Mouse (Mus musculus): Measurements from ENCODE around the gene Notch2. TPM values are rescaled to one million over a fixed set of nuclear protein-coding genes. Genes with fewer than 3 reads are reported as not detected.

Gene Notch2
- polyA plus RNA-seq, 1 experiment: 24.9 TPM

DNA sequence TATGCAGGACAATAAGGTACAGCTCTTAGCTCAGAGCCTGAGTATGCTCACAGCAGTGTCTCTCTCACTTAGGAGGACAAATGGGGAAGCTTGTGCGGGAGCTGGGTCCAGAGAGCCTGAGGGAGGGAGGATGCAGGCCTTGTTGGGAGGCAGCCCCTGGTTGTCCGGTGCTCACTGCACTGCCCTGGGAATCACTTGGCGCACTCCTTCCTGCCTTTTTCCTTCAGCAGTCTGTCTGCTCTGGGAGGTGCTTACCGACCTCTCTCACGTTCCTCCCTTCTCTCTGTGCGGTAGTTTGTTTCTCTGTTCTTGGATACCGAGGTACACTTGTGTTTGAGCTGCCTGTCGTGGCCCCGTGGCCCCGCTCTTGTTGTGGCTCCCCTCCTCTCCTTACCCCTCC is 131.9 kb downstream of the Notch2 start:
- H3K27ac ChIP-seq (ENCODE audit: control insufficient read depth, insufficient read depth, low read length): no peak overlapping the region
- no peak for DNase-seq
- no peaks in the 10 kb centered on the region for H3K4me1 ChIP-seq (replicated peaks; ENCODE audit: control insufficient read depth, insufficient read depth, low read length)
- TF ChIP-seq CTCF (IDR thresholded peaks at IDR 0.05; ENCODE audit: borderline replicate concordance, control insufficient read depth, extremely low read depth, insufficient read depth, low read length, poor library complexity) (no peak), POLR2A (IDR thresholded peaks at IDR 0.05; ENCODE audit: control insufficient read depth, extremely low read depth, insufficient read depth, low read length, poor library complexity) (no peak)
- 93% methylated on average over 10 of the region's 10 CpGs for WGBS
- peaks cover 59% of the 10 kb centered on the region for H3K36me3 ChIP-seq (ENCODE audit: control insufficient read depth, insufficient read depth, low read length)
- H3K27me3 ChIP-seq (ENCODE audit: control insufficient read depth, insufficient read depth, low read length): no peaks in the 10 kb centered on the region
- H3K4me3 ChIP-seq (ENCODE audit: control insufficient read depth, insufficient read depth, low read length): no peak overlapping the region

DNA sequence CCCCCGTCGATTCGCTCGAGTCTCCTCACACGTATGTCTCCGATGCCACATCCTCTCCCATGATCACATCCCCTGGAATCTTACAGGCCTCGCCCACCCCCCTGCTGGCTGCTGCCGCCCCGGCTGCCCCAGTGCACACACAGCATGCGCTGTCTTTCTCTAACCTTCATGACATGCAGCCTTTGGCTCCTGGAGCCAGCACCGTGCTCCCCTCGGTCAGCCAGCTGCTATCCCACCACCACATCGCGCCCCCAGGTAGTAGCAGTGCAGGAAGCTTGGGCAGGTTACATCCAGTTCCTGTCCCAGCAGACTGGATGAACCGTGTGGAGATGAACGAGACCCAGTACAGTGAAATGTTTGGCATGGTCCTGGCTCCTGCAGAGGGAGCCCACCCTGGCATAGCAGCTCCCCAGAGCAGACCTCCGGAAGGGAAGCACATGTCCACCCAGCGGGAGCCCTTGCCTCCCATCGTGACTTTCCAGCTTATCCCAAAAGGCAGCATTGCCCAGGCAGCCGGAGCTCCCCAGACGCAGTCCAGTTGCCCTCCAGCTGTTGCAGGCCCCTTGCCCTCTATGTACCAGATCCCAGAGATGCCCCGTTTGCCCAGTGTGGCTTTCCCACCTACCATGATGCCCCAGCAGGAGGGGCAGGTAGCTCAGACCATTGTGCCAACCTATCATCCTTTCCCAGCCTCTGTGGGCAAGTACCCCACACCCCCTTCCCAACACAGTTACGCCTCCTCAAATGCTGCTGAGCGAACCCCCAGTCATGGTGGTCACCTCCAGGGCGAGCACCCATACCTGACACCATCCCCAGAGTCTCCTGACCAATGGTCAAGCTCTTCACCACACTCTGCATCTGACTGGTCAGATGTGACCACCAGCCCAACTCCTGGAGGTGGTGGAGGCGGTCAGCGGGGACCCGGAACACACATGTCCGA is 133.4 kb downstream of the Notch2 start:
- TF ChIP-seq CTCF (IDR thresholded peaks at IDR 0.05; ENCODE audit: borderline replicate concordance, control insufficient read depth, extremely low read depth, insufficient read depth, low read length, poor library complexity) (no peak), POLR2A (IDR thresholded peaks at IDR 0.05; ENCODE audit: control insufficient read depth, extremely low read depth, insufficient read depth, low read length, poor library complexity) (no peak)
- Histone ChIP-seq H3K4me3 (ENCODE audit: control insufficient read depth, insufficient read depth, low read length) (no peak overlapping the region), H3K27ac (ENCODE audit: control insufficient read depth, insufficient read depth, low read length) (no peak overlapping the region), H3K36me3 (ENCODE audit: control insufficient read depth, insufficient read depth, low read length) (peaks cover 56% of the 10 kb centered on the region), H3K27me3 (ENCODE audit: control insufficient read depth, insufficient read depth, low read length) (no peaks in the 10 kb centered on the region), H3K4me1 (replicated peaks; ENCODE audit: control insufficient read depth, insufficient read depth, low read length) (no peaks in the 10 kb centered on the region)
- DNase-seq: no peak
- WGBS: 98% methylated on average over 29 of the region's 29 CpGs

DNA sequence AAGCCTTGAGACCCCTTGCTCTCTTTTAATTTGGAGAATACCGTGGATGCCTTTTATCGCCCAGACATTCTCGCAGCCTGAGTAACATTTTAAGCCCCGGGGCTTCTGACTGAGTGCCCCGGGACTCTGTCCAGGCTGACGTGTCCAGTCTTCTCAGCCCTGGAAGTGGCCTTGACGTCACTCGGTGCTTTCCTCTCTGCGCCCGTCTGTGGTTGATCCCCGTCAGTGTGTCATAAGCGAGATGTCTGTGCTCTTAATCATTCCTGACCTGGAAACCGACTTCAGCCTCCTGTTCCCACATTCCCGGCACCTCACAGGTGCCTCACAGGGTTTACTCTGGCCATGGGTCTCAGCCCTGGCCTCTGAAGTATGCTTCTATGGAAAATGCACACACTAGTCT is 134.4 kb downstream of the Notch2 start:
- Histone ChIP-seq H3K4me1 (replicated peaks; ENCODE audit: control insufficient read depth, insufficient read depth, low read length) (no peaks in the 10 kb centered on the region), H3K4me3 (ENCODE audit: control insufficient read depth, insufficient read depth, low read length) (no peak overlapping the region), H3K36me3 (ENCODE audit: control insufficient read depth, insufficient read depth, low read length) (peaks cover 46% of the 10 kb centered on the region), H3K27me3 (ENCODE audit: control insufficient read depth, insufficient read depth, low read length) (no peaks in the 10 kb centered on the region), H3K27ac (ENCODE audit: control insufficient read depth, insufficient read depth, low read length) (no peak overlapping the region)
- 97% methylated on average over 14 of the region's 14 CpGs for WGBS
- no peak for DNase-seq
- TF ChIP-seq POLR2A (IDR thresholded peaks at IDR 0.05; ENCODE audit: control insufficient read depth, extremely low read depth, insufficient read depth, low read length, poor library complexity) (no peak), CTCF (IDR thresholded peaks at IDR 0.05; ENCODE audit: borderline replicate concordance, control insufficient read depth, extremely low read depth, insufficient read depth, low read length, poor library complexity) (no peak)

DNA sequence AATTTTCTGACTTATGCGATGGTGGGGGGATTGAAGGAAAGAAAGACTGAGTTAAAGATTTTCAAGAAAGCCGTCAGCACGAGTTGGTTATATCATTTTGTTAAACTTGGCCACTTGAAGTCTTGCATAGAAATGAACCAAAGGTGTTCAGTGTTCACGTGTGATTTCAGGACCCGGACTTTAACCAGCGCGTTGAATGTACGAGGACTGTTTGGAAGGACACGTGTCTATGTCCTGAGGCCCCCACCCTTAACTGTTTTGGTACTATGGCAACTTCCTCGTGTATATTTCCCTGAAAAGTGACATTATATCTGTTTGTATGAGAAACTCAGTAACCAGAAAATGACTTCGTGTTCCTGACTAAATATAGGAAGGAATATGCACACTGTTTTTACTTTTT is 136.6 kb downstream of the Notch2 start:
- Histone ChIP-seq H3K27ac (ENCODE audit: control insufficient read depth, insufficient read depth, low read length) (no peak overlapping the region), H3K4me1 (replicated peaks; ENCODE audit: control insufficient read depth, insufficient read depth, low read length) (no peaks in the 10 kb centered on the region), H3K36me3 (ENCODE audit: control insufficient read depth, insufficient read depth, low read length) (peaks cover 28% of the 10 kb centered on the region), H3K27me3 (ENCODE audit: control insufficient read depth, insufficient read depth, low read length) (no peaks in the 10 kb centered on the region), H3K4me3 (ENCODE audit: control insufficient read depth, insufficient read depth, low read length) (no peak overlapping the region)
- 94% methylated on average over 11 of the region's 11 CpGs for WGBS
- no peak for DNase-seq
- no peak for TF ChIP-seq CTCF (IDR thresholded peaks at IDR 0.05; ENCODE audit: borderline replicate concordance, control insufficient read depth, extremely low read depth, insufficient read depth, low read length, poor library complexity)

DNA sequence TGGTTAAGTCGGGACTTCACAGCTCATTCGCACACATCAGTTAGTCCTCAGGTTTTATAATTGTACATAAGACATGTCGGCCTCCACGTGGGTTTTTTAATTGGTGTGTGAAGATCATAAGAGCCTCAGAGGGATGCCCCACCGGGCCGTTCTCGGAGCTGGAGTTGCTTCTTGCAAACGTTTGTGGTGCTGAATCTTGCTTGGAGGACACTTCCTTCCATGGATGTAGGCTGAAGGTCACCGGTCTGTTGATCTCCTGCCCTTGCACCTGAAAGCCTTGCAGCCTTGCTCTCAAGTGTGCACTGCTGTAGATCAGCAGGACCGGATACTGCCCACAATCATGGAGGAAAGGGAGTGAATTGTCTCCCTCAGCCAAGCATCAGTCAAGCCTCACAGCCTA is 137.7 kb downstream of the Notch2 start:
- TF ChIP-seq CTCF (IDR thresholded peaks at IDR 0.05; ENCODE audit: borderline replicate concordance, control insufficient read depth, extremely low read depth, insufficient read depth, low read length, poor library complexity) (no peak), POLR2A (IDR thresholded peaks at IDR 0.05; ENCODE audit: control insufficient read depth, extremely low read depth, insufficient read depth, low read length, poor library complexity) (no peak)
- H3K4me3 ChIP-seq (ENCODE audit: control insufficient read depth, insufficient read depth, low read length): no peak overlapping the region
- H3K27ac ChIP-seq (ENCODE audit: control insufficient read depth, insufficient read depth, low read length): no peak overlapping the region
- WGBS: 96% methylated on average over 10 of the region's 10 CpGs
- H3K4me1 ChIP-seq (replicated peaks; ENCODE audit: control insufficient read depth, insufficient read depth, low read length): no peaks in the 10 kb centered on the region
- H3K36me3 ChIP-seq (ENCODE audit: control insufficient read depth, insufficient read depth, low read length): peaks cover 24% of the 10 kb centered on the region
- no peaks in the 10 kb centered on the region for H3K27me3 ChIP-seq (ENCODE audit: control insufficient read depth, insufficient read depth, low read length)
- no peak for DNase-seq

DNA sequence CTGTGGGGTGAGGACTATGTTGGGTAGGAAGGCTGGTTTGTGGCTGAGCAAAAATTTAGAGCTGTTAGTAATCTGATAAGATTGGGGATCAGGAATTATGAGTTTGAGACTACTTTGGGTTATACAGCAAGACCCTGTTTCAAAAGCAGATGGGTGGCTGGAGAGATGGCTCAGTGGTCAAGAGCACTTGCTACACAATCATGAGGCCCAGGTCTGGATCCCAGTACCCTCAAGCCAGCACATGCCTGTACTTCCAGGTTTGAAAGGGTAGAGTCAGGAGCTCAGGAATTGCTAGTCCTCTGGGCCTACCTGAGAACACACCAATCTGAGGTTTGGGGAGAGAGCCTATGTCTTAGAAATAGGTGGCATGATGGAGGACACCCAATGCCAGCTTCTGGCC is 140.1 kb downstream of the Notch2 start:
- H3K4me1 ChIP-seq (replicated peaks; ENCODE audit: control insufficient read depth, insufficient read depth, low read length): no peaks in the 10 kb centered on the region

More for the DNA sequence above, 140.1 kb downstream of the Notch2 start:
- H3K4me3 ChIP-seq (ENCODE audit: control insufficient read depth, insufficient read depth, low read length): no peak overlapping the region
- no peaks in the 10 kb centered on the region for H3K27me3 ChIP-seq (ENCODE audit: control insufficient read depth, insufficient read depth, low read length)
- no peak overlapping the region for H3K27ac ChIP-seq (ENCODE audit: control insufficient read depth, insufficient read depth, low read length)
- H3K36me3 ChIP-seq (ENCODE audit: control insufficient read depth, insufficient read depth, low read length): no peaks in the 10 kb centered on the region; the same call in none of the 2 replicates
- TF ChIP-seq CTCF (IDR thresholded peaks at IDR 0.05; ENCODE audit: borderline replicate concordance, control insufficient read depth, extremely low read depth, insufficient read depth, low read length, poor library complexity): no peak
- TF ChIP-seq POLR2A (IDR thresholded peaks at IDR 0.05; ENCODE audit: control insufficient read depth, extremely low read depth, insufficient read depth, low read length, poor library complexity): no peak
- no peak for DNase-seq

All from thymus, adult 2 months (tissue).